Mouse (Mus musculus) gastrocnemius, adult 18-20 months (tissue): ENCODE results near the gene Ufc1. TPM values are rescaled to one million over a fixed set of nuclear protein-coding genes. Genes with fewer than 3 reads are reported as not detected.
"Not testable (repeated sequence)": the region's sequence is repeated elsewhere in the genome, so short reads cannot be mapped to it uniquely, and the experiment has no call there.

ENCODE experiments used
- DNase-seq: peaks from one replicate; pipeline ENCODE4 v3.0.0; 2021; ENCODE audit warnings: low spot score
- long read RNA-seq, 2 experiments: library from polyadenylated mRNA; stranded (forward); transcript quantifications; one replicate each; pipeline ENCODE4 v2.0.0; 2021
- total RNA-seq, 2 experiments: library from RNA; stranded (reverse); gene quantifications; 2 replicates each; pipeline ENCODE4 v1.2.3; 2021

Gene Ufc1
- 10 to 100 TPM; 85.7 to 96.8 TPM for total RNA-seq
- long read RNA-seq, experiment 1, transcript Ufc1-202 (6 exons, 914 nt) = minor isoform, 28 of 69 reads
- long read RNA-seq, experiment 1, transcript Ufc1-201 (7 exons, 1,007 nt) = major isoform, 38 of 69 reads
- long read RNA-seq, experiment 1, partial matches to known transcripts = 1 of 69 reads
- long read RNA-seq, experiment 1, other reads (novel, unspliced or antisense) = 1 of 69 reads
- long read RNA-seq, experiment 2, transcript Ufc1-202 (6 exons, 914 nt) = major isoform, 26 of 49 reads
- long read RNA-seq, experiment 2, transcript Ufc1-201 (7 exons, 1,007 nt) = minor isoform, 17 of 49 reads
- long read RNA-seq, experiment 2, partial matches to known transcripts = 3 of 49 reads
- long read RNA-seq, experiment 2, other reads (novel, unspliced or antisense) = 1 of 49 reads

- peak; percentile 86 for DNase-seq
Observed at GRCm38 (mm10) chr1:171294298-171295062, at the start of gene Ufc1. Gene Ufc1 (minus strand): TSS chr1:171295024.

- DNase-seq = peak; percentile 29
Observed at GRCm38 (mm10) chr1:171343922-171344677, 49.3 kb upstream of the Ufc1 start.

- DNase-seq = no peak
Observed at GRCm38 (mm10) chr1:171342262-171343207, 47.7 kb upstream of the Ufc1 start.

- DNase-seq = peak; percentile 28
Observed at GRCm38 (mm10) chr1:171330216-171330560, 35.4 kb upstream of the Ufc1 start.

GRCm38 (mm10) chr1:171329433-171330215 lies 34.8 kb upstream of the Ufc1 start:
- DNase-seq = peak; percentile 11

GRCm38 (mm10) chr1:171328839-171329432 lies 34.1 kb upstream of the Ufc1 start, which contains the start of gene Dedd:
Gene Dedd (plus strand): TSS chr1:171329145.
- DNase-seq = peak; percentile 92

- DNase-seq = no peak
Observed at GRCm38 (mm10) chr1:171328244-171328643, 33.4 kb upstream of the Ufc1 start.

- not testable (repeated sequence) for DNase-seq
Observed at GRCm38 (mm10) chr1:171326588-171326987, 31.8 kb upstream of the Ufc1 start.

- no peak for DNase-seq
Observed at GRCm38 (mm10) chr1:171325571-171325970, 30.7 kb upstream of the Ufc1 start.

- no peak for DNase-seq
Observed at GRCm38 (mm10) chr1:171322012-171322411, 27.2 kb upstream of the Ufc1 start.

GRCm38 (mm10) chr1:171321415-171321814 lies 26.6 kb upstream of the Ufc1 start:
- peak; percentile 29 for DNase-seq

- DNase-seq = peak; percentile 17
Observed at GRCm38 (mm10) chr1:171320151-171320550, 25.3 kb upstream of the Ufc1 start.

GRCm38 (mm10) chr1:171319748-171320147 lies 24.9 kb upstream of the Ufc1 start:
- DNase-seq = no peak

- DNase-seq = no peak
Observed at GRCm38 (mm10) chr1:171309321-171309720, 14.5 kb upstream of the Ufc1 start.

GRCm38 (mm10) chr1:171306157-171306556 lies 11.3 kb upstream of the Ufc1 start:
- DNase-seq = not testable (repeated sequence)

- no peak for DNase-seq
Observed at GRCm38 (mm10) chr1:171298226-171298625, 3.4 kb upstream of the Ufc1 start.

- DNase-seq = no peak
Observed at GRCm38 (mm10) chr1:171295063-171295402, 209 bp upstream of the Ufc1 start.

GRCm38 (mm10) chr1:171293906-171294297 lies 922 bp downstream of the Ufc1 start:
- DNase-seq = no peak

GRCm38 (mm10) chr1:171293351-171293750 lies 1.5 kb downstream of the Ufc1 start:
- DNase-seq = no peak

- DNase-seq = no peak
Observed at GRCm38 (mm10) chr1:171288328-171288727, 6.5 kb downstream of the Ufc1 start.
